Mouse (Mus musculus): Measurements from ENCODE around the gene Disp1. TPM values are rescaled to one million over a fixed set of nuclear protein-coding genes. Genes with fewer than 3 reads are reported as not detected.

The Disp1 gene
- total RNA-seq, 2 experiments from 2014 or later = 5.4 to 7.3 TPM

GRCm38 (mm10) chr1:183168465-183168864 lies 52.9 kb downstream of the Disp1 start:
- DNase-seq (ENCODE audit: low spot score in 2 of 2) = no peak
- intact Hi-C loops (cut with DNase I) = no loop called here

GRCm38 (mm10) chr1:183167776-183168175 lies 53.5 kb downstream of the Disp1 start:
- DNase-seq (ENCODE audit: low spot score in 2 of 2) = no peak
- intact Hi-C loops (cut with DNase I) = no loop called here

- intact Hi-C loops (cut with DNase I) = no loop called here
- no peak for DNase-seq (ENCODE audit: low spot score in 2 of 2)
Measured at GRCm38 (mm10) chr1:183166700-183167099, 54.6 kb downstream of the Disp1 start.

- intact Hi-C loops (cut with DNase I) = no loop called here
- DNase-seq (ENCODE audit: low spot score in 2 of 2) = no peak
Measured at GRCm38 (mm10) chr1:183164648-183165071, 56.7 kb downstream of the Disp1 start.

- DNase-seq (ENCODE audit: low spot score in 2 of 2) = no peak
- intact Hi-C loops (cut with DNase I) = no loop called here
Measured at GRCm38 (mm10) chr1:183164190-183164580, 57.1 kb downstream of the Disp1 start.

- no peak for DNase-seq (ENCODE audit: low spot score in 2 of 2)
- intact Hi-C loops (cut with DNase I) = no loop called here
Measured at GRCm38 (mm10) chr1:183163512-183164189, 57.7 kb downstream of the Disp1 start.

- intact Hi-C loops (cut with DNase I) = no loop called here
- DNase-seq (ENCODE audit: low spot score in 2 of 2) = no peak
Measured at GRCm38 (mm10) chr1:183161057-183161456, 60.3 kb downstream of the Disp1 start.

- no peak for DNase-seq (ENCODE audit: low spot score in 2 of 2)
- intact Hi-C loops (cut with DNase I) = no loop called here
Measured at GRCm38 (mm10) chr1:183160188-183160587, 61.1 kb downstream of the Disp1 start.

GRCm38 (mm10) chr1:183159183-183159582 lies 62.1 kb downstream of the Disp1 start:
- intact Hi-C loops (cut with DNase I) = no loop called here
- no peak for DNase-seq (ENCODE audit: low spot score in 2 of 2)

- DNase-seq (ENCODE audit: low spot score in 2 of 2) = no peak
- intact Hi-C loops (cut with DNase I) = no loop called here
Measured at GRCm38 (mm10) chr1:183155600-183155999, 65.7 kb downstream of the Disp1 start.

GRCm38 (mm10) chr1:183154296-183155204 lies 66.8 kb downstream of the Disp1 start:
- DNase-seq (ENCODE audit: low spot score in 2 of 2) = no peak
- intact Hi-C loops (cut with DNase I) = loop anchor here (5.0 kb wide), 1 partner anchor 58 kb away; no protein-coding TSS in a partner anchor

GRCm38 (mm10) chr1:183153354-183153753 lies 68.0 kb downstream of the Disp1 start:
- no peak for DNase-seq (ENCODE audit: low spot score in 2 of 2)
- intact Hi-C loops (cut with DNase I) = loop anchor here (5.0 kb wide), 1 partner anchor 59 kb away; no protein-coding TSS in a partner anchor

GRCm38 (mm10) chr1:183151510-183152319 lies 69.6 kb downstream of the Disp1 start:
- intact Hi-C loops (cut with DNase I) = loop anchor here (5.0 kb wide), 1 partner anchor 61 kb away; no protein-coding TSS in a partner anchor

GRCm38 (mm10) chr1:183150379-183150840 lies 70.9 kb downstream of the Disp1 start:
- DNase-seq (ENCODE audit: low spot score in 2 of 2) = peak in 1 of 2 experiments; percentile 45
- intact Hi-C loops (cut with DNase I) = loop anchor here (5.0 kb wide), 1 partner anchor 62 kb away; no protein-coding TSS in a partner anchor

More at GRCm38 (mm10) chr1:183151510-183152319, 69.6 kb downstream of the Disp1 start:
- DNase-seq (ENCODE audit: low spot score in 2 of 2) = peak; percentile 28 to 90

GRCm38 (mm10) chr1:183149571-183150105 lies 71.7 kb downstream of the Disp1 start:
- intact Hi-C loops (cut with DNase I) = loop anchor here (5.0 kb wide), 1 partner anchor 63 kb away; no protein-coding TSS in a partner anchor
- DNase-seq (ENCODE audit: low spot score in 2 of 2) = no peak

- intact Hi-C loops (cut with DNase I) = no loop called here
- DNase-seq (ENCODE audit: low spot score in 2 of 2) = no peak
Measured at GRCm38 (mm10) chr1:183147438-183147841, 73.9 kb downstream of the Disp1 start.

GRCm38 (mm10) chr1:183146795-183147194 lies 74.5 kb downstream of the Disp1 start:
- intact Hi-C loops (cut with DNase I) = no loop called here
- no peak for DNase-seq (ENCODE audit: low spot score in 2 of 2)

GRCm38 (mm10) chr1:183146102-183146735 lies 75.1 kb downstream of the Disp1 start:
- DNase-seq (ENCODE audit: low spot score in 2 of 2) = no peak
- intact Hi-C loops (cut with DNase I) = no loop called here

All from left cerebral cortex, postnatal 25 days (tissue).